Mouse (Mus musculus): ENCODE data around the gene Krt16. TPM values are rescaled to one million over a fixed set of nuclear protein-coding genes. Genes with fewer than 3 reads are reported as not detected.

Krt16 gene
- polyA plus RNA-seq, 1 experiment from 2014 or later = 0.49 TPM

- H3K4me1 ChIP-seq (ENCODE audit: control insufficient read depth, insufficient read depth, low read length) = no peaks in the 10 kb centered on the region
- H3K27ac ChIP-seq (ENCODE audit: low read length) = no peak overlapping the region
- ATAC-seq (replicated peaks; ENCODE audit: extremely low read depth, insufficient read depth, low FRiP score) = no peak
- H3K9me3 ChIP-seq (replicated peaks; ENCODE audit: control insufficient read depth, low read length) = no peaks in the 10 kb centered on the region
- no peak overlapping the region for H3K4me3 ChIP-seq (ENCODE audit: low read length)
- 78% methylated on average over 4 of the region's 4 CpGs for WGBS
- no peak overlapping the region for H3K4me2 ChIP-seq (ENCODE audit: low read depth, low read length)
- no peaks in the 10 kb centered on the region for H3K27me3 ChIP-seq (ENCODE audit: control insufficient read depth, insufficient read depth, low read length)
- no peak overlapping the region for H3K9ac ChIP-seq (ENCODE audit: low read length)
- no peaks in the 10 kb centered on the region for H3K36me3 ChIP-seq (ENCODE audit: control insufficient read depth, insufficient read depth)
Observed at GRCm38 (mm10) chr11:100219304-100219703, 29.4 kb downstream of the Krt16 start.

GRCm38 (mm10) chr11:100208542-100208941 lies 40.2 kb downstream of the Krt16 start:
- Histone ChIP-seq H3K4me3 (ENCODE audit: low read length) (no peak overlapping the region), H3K27ac (ENCODE audit: low read length) (no peak overlapping the region)
- 20% methylated on average over 6 of the region's 6 CpGs for WGBS

GRCm38 (mm10) chr11:100207498-100207897 lies 41.2 kb downstream of the Krt16 start, which contains the start of gene Krt14:
TSS of gene Krt14 (minus strand) at chr11:100207548.
- H3K27me3 ChIP-seq (ENCODE audit: control insufficient read depth, insufficient read depth, low read length) = peaks cover 5% of the 10 kb centered on the region
- no peak within 1 kb of the TSS for H3K27ac ChIP-seq (ENCODE audit: low read length)
- no peaks in the 10 kb centered on the region for H3K4me1 ChIP-seq (ENCODE audit: control insufficient read depth, insufficient read depth, low read length)
- ATAC-seq (replicated peaks; ENCODE audit: extremely low read depth, insufficient read depth, low FRiP score) = no peak
- WGBS = 78% methylated on average over 8 of the region's 8 CpGs
- H3K4me2 ChIP-seq (ENCODE audit: low read depth, low read length) = no peak within 1 kb of the TSS
- no peaks in the 10 kb centered on the region for H3K9me3 ChIP-seq (replicated peaks; ENCODE audit: control insufficient read depth, low read length)
- H3K4me3 ChIP-seq (ENCODE audit: low read length) = no peak within 1 kb of the TSS
- H3K9ac ChIP-seq (ENCODE audit: low read length) = no peak within 1 kb of the TSS
- no peaks in the 10 kb centered on the region for H3K36me3 ChIP-seq (ENCODE audit: control insufficient read depth, insufficient read depth)

More at GRCm38 (mm10) chr11:100208542-100208941, 40.2 kb downstream of the Krt16 start:
- Histone ChIP-seq H3K36me3 (ENCODE audit: control insufficient read depth, insufficient read depth) (no peaks in the 10 kb centered on the region), H3K27me3 (ENCODE audit: control insufficient read depth, insufficient read depth, low read length) (peaks cover 5% of the 10 kb centered on the region), H3K9me3 (replicated peaks; ENCODE audit: control insufficient read depth, low read length) (no peaks in the 10 kb centered on the region), H3K4me1 (ENCODE audit: control insufficient read depth, insufficient read depth, low read length) (no peaks in the 10 kb centered on the region), H3K9ac (ENCODE audit: low read length) (no peak overlapping the region), H3K4me2 (ENCODE audit: low read depth, low read length) (no peak overlapping the region)
- no peak for ATAC-seq (replicated peaks; ENCODE audit: extremely low read depth, insufficient read depth, low FRiP score)

DNA sequence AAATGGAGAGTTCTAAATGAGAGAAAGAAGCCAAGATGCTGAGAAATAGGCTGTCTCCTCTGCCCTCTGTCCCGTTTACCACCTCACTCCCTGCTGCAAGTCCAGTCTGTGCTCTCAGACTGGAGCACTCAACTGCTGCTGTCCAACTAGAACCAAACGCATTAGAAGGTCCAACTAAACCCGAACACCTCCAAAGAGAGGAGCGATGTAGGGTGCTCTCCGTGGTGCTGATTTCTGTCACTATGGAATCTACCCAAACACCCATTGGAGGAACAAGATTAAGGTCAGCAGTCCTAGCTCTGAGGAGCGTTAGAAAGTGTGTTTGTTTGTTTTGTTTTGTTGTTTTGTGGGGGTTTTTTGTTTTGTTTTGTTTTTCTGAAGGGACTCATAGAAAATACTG lies 45.3 kb downstream of the Krt16 start:
- H3K36me3 ChIP-seq (ENCODE audit: control insufficient read depth, insufficient read depth) = no peaks in the 10 kb centered on the region
- H3K9me3 ChIP-seq (replicated peaks; ENCODE audit: control insufficient read depth, low read length) = no peaks in the 10 kb centered on the region
- H3K4me3 ChIP-seq (ENCODE audit: low read length) = no peak overlapping the region
- H3K27ac ChIP-seq (ENCODE audit: low read length) = no peak overlapping the region
- no peaks in the 10 kb centered on the region for H3K27me3 ChIP-seq (ENCODE audit: control insufficient read depth, insufficient read depth, low read length)
- H3K9ac ChIP-seq (ENCODE audit: low read length) = no peak overlapping the region
- H3K4me1 ChIP-seq (ENCODE audit: control insufficient read depth, insufficient read depth, low read length) = no peaks in the 10 kb centered on the region
- H3K4me2 ChIP-seq (ENCODE audit: low read depth, low read length) = no peak overlapping the region
- ATAC-seq (replicated peaks; ENCODE audit: extremely low read depth, insufficient read depth, low FRiP score) = no peak
- 18% methylated on average over 6 of the region's 6 CpGs for WGBS

DNA sequence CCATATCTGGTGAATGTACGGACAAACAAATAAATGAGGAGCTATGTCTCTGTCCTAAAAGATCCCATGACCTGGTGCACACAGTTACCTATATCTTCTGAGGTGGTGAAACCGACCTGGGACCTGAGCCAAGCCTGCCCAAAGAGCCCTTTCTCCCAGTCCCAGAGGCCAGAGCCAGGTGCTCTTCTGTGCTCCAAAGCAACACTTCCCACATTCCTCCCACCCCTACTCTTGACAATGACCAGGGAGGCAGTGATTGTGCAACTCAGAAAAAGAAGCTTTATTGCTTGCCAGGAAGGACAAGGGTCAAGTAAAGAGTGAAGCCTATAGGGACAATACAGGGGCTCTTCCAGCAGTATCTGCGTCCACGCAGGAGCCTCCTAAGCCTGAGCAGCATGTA lies 45.8 kb downstream of the Krt16 start:
- H3K27me3 ChIP-seq (ENCODE audit: control insufficient read depth, insufficient read depth, low read length) = no peaks in the 10 kb centered on the region
- no peak overlapping the region for H3K27ac ChIP-seq (ENCODE audit: low read length)
- H3K4me3 ChIP-seq (ENCODE audit: low read length) = no peak overlapping the region
- no peaks in the 10 kb centered on the region for H3K4me1 ChIP-seq (ENCODE audit: control insufficient read depth, insufficient read depth, low read length)
- WGBS = 72% methylated on average over 4 of the region's 4 CpGs
- H3K36me3 ChIP-seq (ENCODE audit: control insufficient read depth, insufficient read depth) = no peaks in the 10 kb centered on the region
- no peak overlapping the region for H3K9ac ChIP-seq (ENCODE audit: low read length)
- ATAC-seq (replicated peaks; ENCODE audit: extremely low read depth, insufficient read depth, low FRiP score) = no peak
- H3K4me2 ChIP-seq (ENCODE audit: low read depth, low read length) = no peak overlapping the region
- H3K9me3 ChIP-seq (replicated peaks; ENCODE audit: control insufficient read depth, low read length) = no peaks in the 10 kb centered on the region

GRCm38 (mm10) chr11:100200104-100200820 lies 48.4 kb downstream of the Krt16 start:
- no peaks in the 10 kb centered on the region for H3K9me3 ChIP-seq (replicated peaks; ENCODE audit: control insufficient read depth, low read length)
- H3K27ac ChIP-seq (ENCODE audit: low read length) = no peak overlapping the region
- H3K4me2 ChIP-seq (ENCODE audit: low read depth, low read length) = no peak overlapping the region
- no peak overlapping the region for H3K4me3 ChIP-seq (ENCODE audit: low read length)
- H3K9ac ChIP-seq (ENCODE audit: low read length) = no peak overlapping the region
- H3K4me1 ChIP-seq (ENCODE audit: control insufficient read depth, insufficient read depth, low read length) = no peaks in the 10 kb centered on the region
- H3K36me3 ChIP-seq (ENCODE audit: control insufficient read depth, insufficient read depth) = no peaks in the 10 kb centered on the region
- no peak for ATAC-seq (replicated peaks; ENCODE audit: extremely low read depth, insufficient read depth, low FRiP score)
- WGBS = 47% methylated on average over 8 of the region's 8 CpGs
- H3K27me3 ChIP-seq (ENCODE audit: control insufficient read depth, insufficient read depth, low read length) = no peaks in the 10 kb centered on the region

DNA sequence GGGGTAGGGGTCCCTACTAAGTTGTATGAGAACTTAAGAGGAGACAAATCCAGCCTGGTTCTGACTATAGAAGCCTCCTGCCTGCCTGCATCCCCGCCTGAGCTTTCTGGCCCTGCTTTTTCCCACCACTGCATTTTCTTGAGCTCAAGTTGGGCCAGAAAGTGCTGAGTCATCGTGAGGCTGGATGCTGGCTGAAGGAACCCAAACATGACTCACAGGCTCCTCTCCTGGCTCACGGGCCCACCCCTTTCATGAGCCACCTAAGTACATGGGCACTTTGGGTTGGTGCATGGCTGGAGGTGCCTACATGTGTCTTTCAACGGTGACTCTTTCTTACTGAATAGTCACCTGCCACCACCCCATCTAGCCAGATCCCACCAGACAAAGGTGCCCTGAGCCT lies 50.0 kb downstream of the Krt16 start:
- WGBS = 56% methylated on average over 4 of the region's 4 CpGs

More for the DNA sequence above, 50.0 kb downstream of the Krt16 start:
- Histone ChIP-seq H3K36me3 (ENCODE audit: control insufficient read depth, insufficient read depth) (no peaks in the 10 kb centered on the region), H3K4me3 (ENCODE audit: low read length) (no peak overlapping the region), H3K9me3 (replicated peaks; ENCODE audit: control insufficient read depth, low read length) (no peaks in the 10 kb centered on the region), H3K9ac (ENCODE audit: low read length) (no peak overlapping the region), H3K4me1 (ENCODE audit: control insufficient read depth, insufficient read depth, low read length) (no peaks in the 10 kb centered on the region), H3K4me2 (ENCODE audit: low read depth, low read length) (no peak overlapping the region), H3K27me3 (ENCODE audit: control insufficient read depth, insufficient read depth, low read length) (no peaks in the 10 kb centered on the region), H3K27ac (ENCODE audit: low read length) (no peak overlapping the region)
- no peak for ATAC-seq (replicated peaks; ENCODE audit: extremely low read depth, insufficient read depth, low FRiP score)

Other genes with a start within 250 kb of the Krt16 start
- not detected in 2 replicates for gene Krt33a, start 232.7 kb downstream of the Krt16 start, polyA plus RNA-seq (2015; fragmentation: Nextera tagmentation; extraction: Ambion mirVana)
- not detected in 2 replicates for gene Krt33b, start 219.0 kb downstream of the Krt16 start, polyA plus RNA-seq (2015; fragmentation: Nextera tagmentation; extraction: Ambion mirVana)
- gene Krt34, start 207.3 kb downstream of the Krt16 start, polyA plus RNA-seq (2015; fragmentation: Nextera tagmentation; extraction: Ambion mirVana) = not detected in 2 replicates
- 0.12 TPM in 1 of 2 replicates, not detected in the other for gene Krt31, start 198.4 kb downstream of the Krt16 start, polyA plus RNA-seq (2015; fragmentation: Nextera tagmentation; extraction: Ambion mirVana)
- not detected in 2 replicates for gene Krt32, start 160.7 kb downstream of the Krt16 start, polyA plus RNA-seq (2015; fragmentation: Nextera tagmentation; extraction: Ambion mirVana)
- not detected in 2 replicates for gene Krt35, start 152.7 kb downstream of the Krt16 start, polyA plus RNA-seq (2015; fragmentation: Nextera tagmentation; extraction: Ambion mirVana)
- gene Krt36, start 143.3 kb downstream of the Krt16 start, polyA plus RNA-seq (2015; fragmentation: Nextera tagmentation; extraction: Ambion mirVana) = not detected in 2 replicates
- 0.58 and 1.7 TPM in 2 replicates for gene Krt13, start 127.3 kb downstream of the Krt16 start, polyA plus RNA-seq (2015; fragmentation: Nextera tagmentation; extraction: Ambion mirVana)
- 12.4 and 18.4 TPM in 2 replicates for gene Krt15, start 113.0 kb downstream of the Krt16 start, polyA plus RNA-seq (2015; fragmentation: Nextera tagmentation; extraction: Ambion mirVana)
- gene Krt19, start 100.2 kb downstream of the Krt16 start, polyA plus RNA-seq (2015; fragmentation: Nextera tagmentation; extraction: Ambion mirVana) = 64.1 and 79.3 TPM in 2 replicates
- gene Krt9, start 55.7 kb downstream of the Krt16 start, polyA plus RNA-seq (2015; fragmentation: Nextera tagmentation; extraction: Ambion mirVana) = not detected in 2 replicates
- gene Krt14, start 41.4 kb downstream of the Krt16 start, polyA plus RNA-seq (2015; fragmentation: Nextera tagmentation; extraction: Ambion mirVana) = 5.0 and 7.8 TPM in 2 replicates
- 26.6 and 58.5 TPM in 2 replicates for gene Krt17, start 12.1 kb upstream of the Krt16 start, polyA plus RNA-seq (2015; fragmentation: Nextera tagmentation; extraction: Ambion mirVana)
- not detected in 2 replicates for gene Krt42, start 21.0 kb upstream of the Krt16 start, polyA plus RNA-seq (2015; fragmentation: Nextera tagmentation; extraction: Ambion mirVana)
- gene Eif1, start 71.0 kb upstream of the Krt16 start, polyA plus RNA-seq (2015; fragmentation: Nextera tagmentation; extraction: Ambion mirVana) = 1,600 and 1,609 TPM in 2 replicates
- gene Gast, start 85.5 kb upstream of the Krt16 start, polyA plus RNA-seq (2015; fragmentation: Nextera tagmentation; extraction: Ambion mirVana) = not detected in 2 replicates
- 5.6 and 5.8 TPM in 2 replicates for gene Hap1, start 107.2 kb upstream of the Krt16 start, polyA plus RNA-seq (2015; fragmentation: Nextera tagmentation; extraction: Ambion mirVana)
- gene Jup, start 148.9 kb upstream of the Krt16 start, polyA plus RNA-seq (2015; fragmentation: Nextera tagmentation; extraction: Ambion mirVana) = 140 and 155 TPM in 2 replicates
- gene P3h4, start 165.9 kb upstream of the Krt16 start, polyA plus RNA-seq (2015; fragmentation: Nextera tagmentation; extraction: Ambion mirVana) = 50.8 and 52.6 TPM in 2 replicates
- 89.4 and 98.0 TPM in 2 replicates for gene Fkbp10, start 166.8 kb upstream of the Krt16 start, polyA plus RNA-seq (2015; fragmentation: Nextera tagmentation; extraction: Ambion mirVana)
- 107 and 110 TPM in 2 replicates for gene Nt5c3b, start 192.9 kb upstream of the Krt16 start, polyA plus RNA-seq (2015; fragmentation: Nextera tagmentation; extraction: Ambion mirVana)
- 0.29 and 0.47 TPM in 2 replicates for gene Klhl10, start 193.0 kb upstream of the Krt16 start, polyA plus RNA-seq (2015; fragmentation: Nextera tagmentation; extraction: Ambion mirVana)
- gene Klhl11, start 223.8 kb upstream of the Krt16 start, polyA plus RNA-seq (2015; fragmentation: Nextera tagmentation; extraction: Ambion mirVana) = 8.7 and 9.5 TPM in 2 replicates

Data from heart, embryonic 16.5 days (tissue).